ENCODE assay signal across 11 mouse cellular contexts in genomic region chr11:6018218-6019010, GRCm38 (mm10). TPM values are rescaled to one million over a fixed set of nuclear protein-coding genes. Genes with fewer than 3 reads are reported as not detected.
DNase-seq lines count a peak whose midpoint lies in the region; ATAC-seq lines count a peak whose summit lies in the region.
"Had no signal": no experiment of that assay in that cellular context is flagged by ENCODE, and none has a peak within 500 bp of the region (broad histone marks: within the 10 kb centered on the region; RNA-seq: fewer than 3 reads in every experiment).

No protein-coding gene starts in this region.

- no peak overlapping the region for H3K4me3 ChIP-seq in embryonic facial prominence, embryonic 10.5 days
- no peak overlapping the region for H3K4me3 ChIP-seq in neural tube, embryonic 15.5 days (replicated peaks)
- H3K4me3 ChIP-seq: forebrain, embryonic 15.5 days had no signal

- 63% methylated on average over 7 of the region's 7 CpGs for WGBS in embryonic facial prominence, embryonic 10.5 days
- WGBS in neural tube, embryonic 15.5 days, result 68% methylated on average over 7 of the region's 7 CpGs

- H3K27me3 ChIP-seq in embryonic facial prominence, embryonic 10.5 days (replicated peaks; ENCODE audit: low read depth, poor library complexity, severe bottlenecking), result no peaks in the 10 kb centered on the region; the same call in 1 of the 2 replicates
- no peaks in the 10 kb centered on the region for H3K27me3 ChIP-seq in neural tube, embryonic 15.5 days (replicated peaks)
- H3K27me3 ChIP-seq: forebrain, embryonic 15.5 days had no signal

- no peak overlapping the region for H3K4me2 ChIP-seq in neural tube, embryonic 15.5 days
- H3K4me2 ChIP-seq: forebrain, embryonic 15.5 days had no signal

- peaks cover 4% of the 10 kb centered on the region; the same call in 1 of the 2 replicates for H3K4me1 ChIP-seq in embryonic facial prominence, embryonic 10.5 days
- H3K4me1 ChIP-seq in neural tube, embryonic 15.5 days, result peaks cover 17% of the 10 kb centered on the region

- no peaks in the 10 kb centered on the region for H3K36me3 ChIP-seq in embryonic facial prominence, embryonic 10.5 days (replicated peaks)
- H3K36me3 ChIP-seq in neural tube, embryonic 15.5 days, result peaks cover 9% of the 10 kb centered on the region; the same call in 1 of the 2 replicates
- H3K36me3 ChIP-seq: forebrain, embryonic 15.5 days had no signal

- no peak overlapping the region for H3K27ac ChIP-seq in embryonic facial prominence, embryonic 10.5 days (replicated peaks)
- no peak overlapping the region for H3K27ac ChIP-seq in neural tube, embryonic 15.5 days (replicated peaks)
- H3K27ac ChIP-seq: forebrain, embryonic 15.5 days had no signal

- ATAC-seq in common myeloid progenitor, adult 5-6 weeks (replicated peaks; ENCODE audit: low read depth, poor library complexity, severe bottlenecking), result peak; percentile 74
- ATAC-seq in neural tube, embryonic 15.5 days (ENCODE audit: low FRiP score), result no peak
- ATAC-seq: forebrain, embryonic 15.5 days; midbrain, embryonic 16.5 days had no signal

- no peaks in the 10 kb centered on the region for H3K9me3 ChIP-seq in embryonic facial prominence, embryonic 10.5 days
- no peaks in the 10 kb centered on the region for H3K9me3 ChIP-seq in neural tube, embryonic 15.5 days (replicated peaks)
- H3K9me3 ChIP-seq: forebrain, embryonic 15.5 days had no signal

- H3K9ac ChIP-seq in neural tube, embryonic 15.5 days (replicated peaks), result no peak overlapping the region
- H3K9ac ChIP-seq: forebrain, embryonic 15.5 days had no signal

- DNase-seq in layer of hippocampus, adult 11-12 months (ENCODE audit: low spot score), result peak; percentile 67
- DNase-seq in layer of hippocampus, postnatal 10 days (ENCODE audit: low spot score in 2 of 2), result no peak
- DNase-seq in CD8-positive naive resting alpha-beta T cell, adult 2 months (ENCODE audit: low read depth in 2 of 2, low spot score in 2 of 2), result peak; percentile 55 to 63
- DNase-seq in right cerebral cortex, postnatal 14 days, result peak; percentile 2
- no peak for DNase-seq in lung, postnatal 25 days (ENCODE audit: low spot score)
- no peak for DNase-seq in embryonic facial prominence, embryonic 10.5 days (ENCODE audit: low spot score)
- DNase-seq: cerebellum, postnatal 10 days had no signal

RNA-seq across cellular contexts. Expression of gene Camk2b, which starts 47.7 kb away (rescaled TPM):
- 100 to 1,000 TPM; 808 to 852 TPM for total RNA-seq in layer of hippocampus, postnatal 10 days (2021)
- 1.9 and 2.0 TPM in 2 replicates for total RNA-seq in common myeloid progenitor, adult 5-6 weeks (2017)
- 0.75 and 1.6 TPM in 2 replicates for polyA plus RNA-seq in embryonic facial prominence, embryonic 10.5 days (2016; fragmentation: Nextera tagmentation; extraction: Ambion mirVana)
- 113 and 140 TPM in 2 replicates for polyA plus RNA-seq in neural tube, embryonic 15.5 days (2015; fragmentation: Nextera tagmentation; extraction: Ambion mirVana)

Comparison
In these comparisons a context has a peak if more than half of its experiments do, and no peak if none do; other contexts are left out.
1. DNase-seq: peak in layer of hippocampus, adult 11-12 months (single experiment), CD8-positive naive resting alpha-beta T cell, adult 2 months (2 of 2) and right cerebral cortex, postnatal 14 days (single experiment); none in layer of hippocampus, postnatal 10 days (0 of 2), lung, postnatal 25 days (single experiment) and embryonic facial prominence, embryonic 10.5 days (single experiment).
2. RNA of gene Camk2b, which starts 47.7 kb away (total RNA-seq): 808 to 852 TPM in layer of hippocampus, postnatal 10 days; 1.9 to 2.0 TPM in common myeloid progenitor, adult 5-6 weeks; every median in the first group is over 100 times any median in the second.